Mouse (Mus musculus) large intestine, adult 2 months (tissue): Measurements from ENCODE around the gene Shank2. TPM values are rescaled to one million over a fixed set of nuclear protein-coding genes. Genes with fewer than 3 reads are reported as not detected.

Experiments used
- DNase-seq: peaks from one replicate; pipeline ENCODE4 v3.0.0-alpha.2; 2012; ENCODE audit warnings: low read depth, low spot score
- WGBS: fragments of 180-500 bp; shearing (Covaris S2); methylation state at CpG from one replicate; pipeline ENCODE4 v1.1.7; 2018; 5-methylcytosine and 5-hydroxymethylcytosine counted together
- polyA plus RNA-seq: library from polyadenylated mRNA; depleted of rRNA; stranded (reverse); fragments of >200 nt; gene quantifications from 2 replicates; pipeline ENCODE4 v1.2.3, GENCODE M21; 2012

Gene Shank2
- polyA plus RNA-seq, 1 experiment: 2.3 TPM

DNA sequence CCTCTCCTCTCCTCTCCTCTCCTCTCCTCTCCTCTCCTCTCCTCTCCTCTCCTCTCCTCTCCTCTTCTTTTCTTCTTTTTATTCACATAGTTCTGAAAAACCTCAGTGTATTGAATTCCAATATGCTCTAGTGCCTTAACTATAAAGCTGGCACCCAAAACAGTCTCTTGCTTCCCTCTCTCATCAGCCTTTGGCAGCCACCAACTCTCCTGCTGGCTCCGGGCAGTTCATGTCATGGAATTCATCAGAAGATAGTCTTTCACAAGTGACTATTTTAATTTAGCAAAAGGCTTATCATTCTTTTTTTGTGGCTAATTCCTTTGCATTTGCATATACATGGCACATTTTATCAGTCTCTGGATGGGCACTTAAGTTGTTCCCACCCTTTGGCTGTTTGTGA, 203.4 kb downstream of the Shank2 start:
- no peak for DNase-seq
- 94% methylated on average over 1 of the region's 1 CpGs for WGBS

DNA sequence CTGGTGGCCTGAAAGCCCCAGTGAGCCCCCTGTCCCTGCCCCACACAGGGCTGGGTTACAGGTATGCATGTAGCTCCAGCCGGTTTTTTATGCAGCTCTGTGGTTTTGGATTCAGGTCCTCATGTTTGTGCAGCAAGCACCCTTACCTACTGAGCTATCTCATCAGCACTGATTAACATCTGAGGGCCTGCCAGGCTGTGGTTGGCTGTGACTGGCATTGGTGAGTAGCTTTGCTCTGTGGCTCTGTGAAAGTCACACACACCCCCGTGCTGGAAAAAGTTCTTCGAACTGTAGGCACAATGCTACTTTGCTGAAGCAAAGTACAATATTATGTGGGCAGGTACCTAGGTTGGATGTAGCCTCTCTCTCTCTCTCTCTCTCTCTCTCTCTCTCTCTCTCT, 204.1 kb downstream of the Shank2 start:
- WGBS: 93% methylated on average over 3 of the region's 3 CpGs
- no peak for DNase-seq

DNA sequence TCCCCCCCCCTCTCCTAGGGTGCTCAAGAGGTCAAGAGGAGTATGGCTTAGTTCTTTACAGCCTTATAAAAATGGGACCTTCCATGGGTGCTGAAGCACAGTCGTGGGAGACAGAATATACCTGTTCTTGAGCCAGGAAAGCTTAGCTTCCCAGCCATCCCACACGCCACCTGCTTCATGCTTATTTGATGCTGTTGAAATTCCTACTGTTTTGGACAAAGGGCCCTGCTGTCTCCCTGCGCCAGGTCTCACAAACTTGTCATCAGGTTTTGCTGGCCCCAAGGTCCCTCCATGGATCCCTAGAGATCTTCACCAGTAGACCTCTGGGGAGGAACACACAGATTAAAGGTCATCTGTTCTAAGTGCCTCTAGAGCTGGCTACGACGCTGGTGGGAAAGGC, 204.5 kb downstream of the Shank2 start:
- no peak for DNase-seq
- WGBS: 72% methylated on average over 5 of the region's 5 CpGs

GRCm38 (mm10) chr7:144207100-144207499, 205.4 kb downstream of the Shank2 start:
- DNase-seq: no peak
- WGBS: 85% methylated on average over 6 of the region's 6 CpGs

DNA sequence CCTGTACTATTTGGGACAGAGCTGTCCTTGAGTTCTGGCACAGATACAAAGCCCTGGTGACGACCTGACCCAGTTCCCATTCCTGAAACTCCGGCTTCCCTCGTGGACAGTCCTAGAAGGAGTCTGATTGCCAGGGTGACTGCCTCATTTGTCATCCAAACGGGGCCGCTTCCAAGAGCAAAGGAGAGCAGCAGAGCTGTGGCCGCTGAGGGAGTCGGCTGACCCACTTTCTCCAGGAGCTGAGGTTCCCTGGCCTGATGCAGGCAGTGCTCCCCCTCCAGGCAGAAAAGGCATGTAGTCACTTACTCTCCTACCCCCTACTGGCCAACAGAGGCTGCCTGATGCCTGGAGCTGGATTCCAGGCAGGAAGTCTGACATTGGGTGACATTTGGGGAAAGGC, 206.1 kb downstream of the Shank2 start:
- 47% methylated on average over 7 of the region's 7 CpGs for WGBS
- no peak for DNase-seq

DNA sequence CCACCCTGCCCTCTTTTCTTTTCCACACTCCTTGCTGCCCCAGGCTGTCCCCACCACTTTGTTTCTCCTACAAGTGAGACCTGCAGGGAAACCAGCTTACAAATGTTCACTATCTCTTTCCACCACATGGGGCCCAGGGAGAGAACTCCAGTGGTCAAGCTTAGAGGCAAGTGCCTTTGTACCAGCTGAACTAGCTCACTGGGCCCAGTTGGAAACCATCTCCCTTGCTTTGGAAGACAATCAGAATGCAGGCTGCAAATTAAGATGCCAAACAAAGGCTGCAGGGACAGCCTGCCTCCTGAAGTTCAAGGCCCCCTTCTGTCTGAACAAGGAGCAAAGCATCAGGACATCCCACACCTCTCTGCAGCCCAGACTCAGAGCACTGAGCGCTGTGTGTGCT, 206.9 kb downstream of the Shank2 start:
- DNase-seq: no peak
- WGBS: 88% methylated on average over 1 of the region's 1 CpGs

DNA sequence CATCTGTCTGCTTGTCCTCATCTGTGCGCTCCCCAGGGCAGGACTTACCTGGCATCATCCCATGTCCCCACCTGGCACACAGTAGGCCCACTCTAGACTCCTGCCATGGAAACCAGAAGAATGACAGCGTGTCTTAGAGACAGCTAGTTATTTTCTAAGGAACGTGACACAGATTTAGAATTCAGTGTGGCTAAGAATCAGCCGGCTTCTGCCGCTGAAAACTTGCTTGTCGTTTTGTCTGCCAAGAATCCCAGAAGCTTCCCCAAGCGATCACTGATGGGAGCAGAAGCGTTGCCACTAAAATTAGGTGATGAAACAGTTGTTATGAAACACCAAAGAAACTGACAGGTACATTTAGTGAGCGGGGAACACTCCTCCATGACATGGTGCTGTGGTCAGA, 208.8 kb downstream of the Shank2 start:
- no peak for DNase-seq
- WGBS: 89% methylated on average over 9 of the region's 9 CpGs

DNA sequence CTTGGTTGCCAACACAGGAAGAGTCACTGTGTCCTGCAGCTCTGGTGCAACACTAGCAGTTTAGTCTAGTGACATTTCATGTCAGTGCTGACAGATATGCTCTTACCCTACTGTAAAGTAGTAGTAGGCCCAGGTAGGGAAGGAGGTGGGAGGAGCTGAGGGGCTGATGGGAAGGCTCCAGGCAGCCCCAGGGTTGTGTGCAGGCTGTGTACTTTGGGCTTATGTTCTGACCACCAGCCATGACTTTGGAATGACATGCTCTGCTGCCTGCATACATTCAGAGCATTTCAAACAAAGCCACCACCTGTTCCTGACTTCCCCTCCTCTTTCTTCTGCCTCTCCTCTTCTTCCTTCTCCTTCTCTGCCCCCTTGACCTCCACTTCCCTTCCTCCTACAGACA, 211.0 kb downstream of the Shank2 start:
- no peak for DNase-seq

DNA sequence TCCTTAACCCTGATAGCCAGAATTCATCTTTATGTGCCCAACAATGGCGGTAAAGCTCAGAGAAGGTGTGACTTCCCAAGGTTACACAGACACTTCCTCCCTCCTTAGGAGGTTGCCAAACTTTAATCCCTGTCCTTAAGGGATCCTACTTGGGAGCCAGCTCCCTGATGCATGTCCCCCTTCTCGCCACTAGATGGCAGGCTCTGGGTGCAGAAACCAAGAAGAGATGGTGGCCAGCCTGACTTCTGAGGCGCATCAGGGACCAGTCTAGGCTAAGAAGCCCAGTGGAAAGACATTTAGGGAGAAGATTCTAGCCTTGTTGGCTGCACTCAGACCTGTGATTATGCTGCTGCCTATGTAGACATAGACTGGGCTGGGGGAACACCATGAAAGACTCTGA, 215.5 kb downstream of the Shank2 start:
- DNase-seq: peak; percentile 33
- WGBS: 6% methylated on average over 3 of the region's 3 CpGs

- DNase-seq: no peak
- WGBS: 84% methylated on average over 5 of the region's 5 CpGs
These were observed 227.0 kb downstream of the Shank2 start for GRCm38 (mm10) chr7:144228683-144229082.

- 56% methylated on average over 1 of the region's 1 CpGs for WGBS
- DNase-seq: no peak
These were observed 227.7 kb downstream of the Shank2 start for GRCm38 (mm10) chr7:144229421-144229820.

- DNase-seq: no peak
- WGBS: 48% methylated on average over 5 of the region's 5 CpGs
These were observed 230.5 kb downstream of the Shank2 start for GRCm38 (mm10) chr7:144232132-144232706.

GRCm38 (mm10) chr7:144233479-144233878, 231.8 kb downstream of the Shank2 start:
- WGBS: 68% methylated on average over 8 of the region's 8 CpGs
- no peak for DNase-seq

- no peak for DNase-seq
- WGBS: 80% methylated on average over 5 of the region's 5 CpGs
These were observed 233.1 kb downstream of the Shank2 start for GRCm38 (mm10) chr7:144234783-144235182.

- DNase-seq: no peak
- WGBS: 62% methylated on average over 4 of the region's 4 CpGs
These were observed 233.8 kb downstream of the Shank2 start for GRCm38 (mm10) chr7:144235523-144235922.

DNA sequence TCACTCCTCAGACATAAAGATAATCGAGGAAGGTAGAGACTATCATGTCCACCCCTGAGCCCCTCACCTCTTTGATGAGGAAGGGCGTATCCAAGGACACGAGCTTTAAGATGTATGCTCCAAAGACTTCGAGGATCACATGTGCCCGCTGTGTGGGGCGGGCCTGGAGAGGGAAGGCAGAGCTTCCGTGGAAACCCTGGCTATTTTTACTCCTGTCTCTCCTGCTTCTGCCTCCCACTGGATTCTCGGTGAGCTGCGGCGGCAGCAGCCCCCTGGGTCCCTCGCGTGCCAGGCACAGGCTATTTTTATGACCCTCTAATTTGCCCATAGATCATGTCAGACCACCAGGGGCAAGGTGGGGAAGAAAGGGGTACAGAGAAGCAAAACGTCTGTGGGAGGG, 235.1 kb downstream of the Shank2 start:
- WGBS: 64% methylated on average over 13 of the region's 13 CpGs
- DNase-seq: no peak

DNA sequence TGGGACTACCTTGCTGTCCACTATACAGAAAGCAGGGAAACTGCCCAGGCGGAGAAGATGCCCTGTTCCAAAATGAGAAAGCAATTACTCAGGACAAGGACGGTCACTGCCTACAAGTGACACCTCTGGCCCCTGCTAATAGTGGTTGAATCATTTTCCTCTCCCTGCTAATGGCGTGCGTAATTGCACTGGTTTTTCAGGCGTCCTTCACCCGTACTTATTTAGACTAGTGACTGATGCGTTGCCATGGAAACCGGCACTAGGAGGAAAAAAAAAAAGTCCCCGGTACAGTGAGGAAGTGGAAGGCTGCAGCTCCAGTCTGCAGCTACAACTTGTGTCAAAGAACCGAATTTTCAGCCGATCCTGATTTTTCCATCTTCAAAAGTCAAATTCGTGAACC, 236.7 kb downstream of the Shank2 start:
- DNase-seq: no peak
- WGBS: 51% methylated on average over 12 of the region's 12 CpGs

GRCm38 (mm10) chr7:144238992-144239391, 237.3 kb downstream of the Shank2 start:
- 79% methylated on average over 12 of the region's 12 CpGs for WGBS
- no peak for DNase-seq

GRCm38 (mm10) chr7:144239571-144240370, 238.0 kb downstream of the Shank2 start:
- WGBS: 61% methylated on average over 6 of the region's 6 CpGs
- DNase-seq: no peak

- no peak for DNase-seq
- WGBS: 78% methylated on average over 4 of the region's 4 CpGs
These were observed 239.1 kb downstream of the Shank2 start for GRCm38 (mm10) chr7:144240736-144241343.

DNA sequence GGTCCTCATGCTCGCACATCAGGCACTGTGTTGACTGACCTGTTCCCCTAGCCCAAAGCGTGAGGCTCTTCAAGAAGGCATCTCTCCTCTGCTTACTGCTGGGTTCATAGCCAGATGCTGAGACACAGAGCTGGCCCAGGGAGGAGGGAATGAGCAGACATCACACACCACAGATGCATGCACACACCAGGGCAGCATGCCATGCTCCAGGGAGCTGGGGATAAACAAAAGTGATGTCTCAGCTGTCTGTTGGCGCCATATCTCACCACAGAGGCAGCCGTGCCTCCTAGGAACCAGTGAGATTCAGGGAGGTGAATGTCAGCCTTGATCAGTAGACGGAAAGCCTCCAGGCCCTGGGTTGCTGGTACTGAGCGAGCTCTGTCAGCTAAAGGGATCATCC, 242.5 kb downstream of the Shank2 start:
- 81% methylated on average over 6 of the region's 6 CpGs for WGBS
- DNase-seq: no peak
